Mouse (Mus musculus) heart, adult 2 months (tissue): ENCODE measurements around the gene Ppfibp2.

ENCODE experiments used
- CTCF ChIP-seq: fragments of 200-600 bp; IDR thresholded peaks from 2 replicates; pipeline ENCODE4 v1.8.1; 2022; ENCODE audit warnings: antibody characterized with exemption, mild to moderate bottlenecking, moderate library complexity
- EP300 ChIP-seq: fragments of 200-500 bp; IDR thresholded peaks from 2 replicates; pipeline ENCODE4 v1.6.1; 2011; ENCODE audit warnings: low read depth, low read length, control low read depth; ENCODE audit not compliant: insufficient read depth
- POLR2A ChIP-seq: fragments of 200-500 bp; IDR thresholded peaks from 2 replicates; pipeline ENCODE4 v1.6.1; 2011; ENCODE audit warnings: mild to moderate bottlenecking, low read depth, low read length, control low read depth; ENCODE audit not compliant: insufficient read depth

- no peak for TF ChIP-seq CTCF
- TF ChIP-seq EP300, result no peak
- no peak for TF ChIP-seq POLR2A
These were observed 102.1 kb downstream of the Ppfibp2 start for GRCm38 (mm10) chr7:107697066-107697465.
